Mouse (Mus musculus): ENCODE measurements around the gene Pigk.
"Not testable (repeated sequence)": the region's sequence is repeated elsewhere in the genome, so short reads cannot be mapped to it uniquely, and the experiment has no call there.

The Pigk gene

DNA sequence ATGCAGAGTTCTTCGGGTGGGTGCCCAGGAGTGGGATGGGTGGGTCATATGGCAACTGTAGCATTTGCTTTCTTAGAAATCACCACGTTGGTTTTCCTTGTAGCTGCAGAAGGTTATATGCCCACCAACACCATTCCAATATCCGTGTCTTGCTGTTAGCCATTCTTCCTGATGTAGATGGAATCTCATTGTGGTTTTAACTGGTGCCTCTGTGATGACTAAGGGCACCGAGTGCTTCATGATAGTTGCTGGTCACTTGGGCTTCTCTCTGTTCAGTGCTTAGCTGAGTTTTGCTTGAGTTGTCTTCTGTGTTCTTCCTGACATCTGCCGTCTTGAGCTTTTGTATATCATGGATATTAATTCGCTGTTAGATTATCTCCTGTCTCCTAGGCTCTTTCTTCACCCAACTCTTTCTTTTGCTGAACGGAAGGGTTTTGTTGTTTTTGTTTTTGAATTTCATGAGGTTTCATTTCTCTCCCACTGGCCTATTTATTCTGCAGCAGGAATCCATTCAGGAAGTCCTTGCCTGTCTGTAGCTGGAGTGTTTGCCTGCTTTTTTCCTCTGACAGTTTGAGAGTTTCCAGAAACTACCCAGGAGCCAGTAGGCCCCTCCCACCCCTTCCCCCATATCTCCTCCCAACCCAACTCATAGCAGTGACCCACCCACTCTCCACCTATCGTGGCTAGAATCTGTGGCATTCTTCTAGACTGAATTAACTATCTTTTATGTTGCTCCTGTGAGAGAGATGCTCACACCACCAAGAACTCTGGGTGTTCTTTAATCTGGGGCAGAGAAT, 50.8 kb downstream of the Pigk start:
- no peak for DNase-seq (ENCODE audit: low spot score in 2 of 2)

- DNase-seq (ENCODE audit: low spot score in 2 of 2) = no peak
Measured at GRCm38 (mm10) chr3:152767485-152767884, 53.6 kb downstream of the Pigk start.

DNA sequence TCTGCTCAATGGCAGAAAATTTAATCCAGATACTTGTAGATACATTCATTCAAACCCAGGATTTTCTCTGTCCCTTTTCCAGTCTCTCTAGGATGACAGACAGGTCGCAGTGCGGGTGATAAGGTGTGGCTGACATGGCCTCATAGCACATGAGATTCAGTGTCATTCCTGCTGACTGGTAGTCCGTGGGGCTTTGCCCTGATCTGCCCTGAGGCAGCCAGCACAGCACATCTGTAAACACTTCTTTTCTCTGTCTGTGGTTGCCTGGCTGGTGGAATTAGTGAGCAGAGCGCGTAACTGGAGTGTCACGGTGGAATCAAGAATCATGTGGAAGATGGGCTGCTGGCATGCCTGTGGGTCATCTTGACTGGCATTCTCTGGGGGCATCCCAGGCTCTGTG, 56.2 kb downstream of the Pigk start:
- DNase-seq (ENCODE audit: low spot score in 2 of 2) = no peak

- no peak for DNase-seq (ENCODE audit: low spot score in 2 of 2)
Measured at GRCm38 (mm10) chr3:152776363-152776762, 62.5 kb downstream of the Pigk start.

DNA sequence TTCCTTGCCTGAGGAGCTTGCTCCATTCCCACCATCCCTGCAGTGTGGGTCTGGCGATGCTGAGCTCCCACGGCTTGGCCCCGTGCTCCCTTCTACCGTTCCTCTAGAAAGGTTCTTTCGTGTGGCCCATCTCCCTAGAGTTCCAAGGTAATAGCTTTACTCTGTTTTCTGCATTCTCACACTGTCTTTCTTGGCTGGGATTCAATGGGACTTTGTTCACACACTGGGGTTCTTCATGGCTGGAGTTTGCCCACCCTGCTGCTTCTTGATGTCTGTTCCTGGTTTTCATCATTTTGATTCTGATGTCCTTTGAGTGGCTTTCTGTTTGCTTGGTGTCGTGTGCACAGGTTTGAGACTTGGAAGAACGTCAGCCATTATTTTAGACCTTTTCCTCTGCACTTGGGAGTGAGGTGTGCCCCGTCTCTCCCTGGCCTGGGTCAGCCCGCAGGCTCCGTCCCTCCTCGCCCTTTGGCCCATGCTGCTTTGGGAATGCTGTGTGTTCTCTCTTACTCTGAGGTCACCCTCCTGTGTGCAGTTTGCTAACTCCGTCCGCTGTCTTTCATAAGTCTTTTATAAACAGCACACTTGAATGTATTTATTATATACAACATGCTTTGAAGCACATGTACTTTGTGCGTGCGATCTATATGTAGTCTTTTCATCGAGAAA, 63.1 kb downstream of the Pigk start:
- DNase-seq (ENCODE audit: low spot score in 2 of 2) = no peak

DNA sequence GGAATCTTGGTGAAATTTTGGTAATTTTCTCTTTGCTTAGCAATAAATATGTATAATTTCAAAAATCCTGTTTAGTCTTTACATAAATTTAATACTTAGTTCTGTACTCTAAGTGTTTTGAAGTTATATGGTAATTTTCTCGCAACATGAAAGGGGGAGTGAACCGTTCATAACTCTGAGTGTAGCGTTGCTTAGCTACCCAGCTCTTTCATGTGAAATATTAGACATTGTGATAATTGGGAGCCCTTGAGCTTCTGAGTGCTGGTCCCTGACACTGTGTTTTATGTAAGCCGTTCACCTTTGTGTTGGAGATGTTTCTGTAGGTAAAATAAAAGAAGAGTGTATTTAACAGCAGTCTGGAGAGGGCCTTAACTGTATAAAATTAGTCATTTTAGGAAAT, 65.9 kb downstream of the Pigk start:
- no peak for DNase-seq (ENCODE audit: low spot score in 2 of 2)

DNA sequence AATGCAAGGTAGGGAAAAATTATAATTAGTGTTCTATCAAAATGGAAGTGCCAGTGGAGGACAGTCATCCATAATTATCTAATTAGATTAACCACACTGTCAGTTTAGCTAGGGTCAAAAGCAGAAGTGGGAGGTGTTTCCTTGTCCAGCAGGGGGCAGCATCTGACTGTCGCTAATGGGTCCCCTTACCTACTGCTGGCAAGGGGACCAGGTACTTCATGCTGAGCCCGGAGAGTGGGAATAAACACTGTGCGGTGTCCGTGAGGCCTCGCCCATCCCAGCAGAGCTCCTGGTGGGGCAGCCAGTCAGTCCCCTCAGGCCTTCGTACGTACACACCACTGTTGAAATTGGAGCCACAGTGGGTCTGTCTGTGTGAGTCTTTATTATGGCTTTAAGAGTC, 69.9 kb downstream of the Pigk start:
- peak; percentile 62 to 87 for DNase-seq (ENCODE audit: low spot score in 2 of 2)

GRCm38 (mm10) chr3:152784353-152784752, 70.5 kb downstream of the Pigk start:
- DNase-seq (ENCODE audit: low spot score in 2 of 2) = not testable (repeated sequence)

- DNase-seq (ENCODE audit: low spot score in 2 of 2) = not testable (repeated sequence)
Measured at GRCm38 (mm10) chr3:152788301-152788953, 74.5 kb downstream of the Pigk start.

- no peak for DNase-seq (ENCODE audit: low spot score in 2 of 2)
Measured at GRCm38 (mm10) chr3:152792601-152793000, 78.7 kb downstream of the Pigk start.

DNA sequence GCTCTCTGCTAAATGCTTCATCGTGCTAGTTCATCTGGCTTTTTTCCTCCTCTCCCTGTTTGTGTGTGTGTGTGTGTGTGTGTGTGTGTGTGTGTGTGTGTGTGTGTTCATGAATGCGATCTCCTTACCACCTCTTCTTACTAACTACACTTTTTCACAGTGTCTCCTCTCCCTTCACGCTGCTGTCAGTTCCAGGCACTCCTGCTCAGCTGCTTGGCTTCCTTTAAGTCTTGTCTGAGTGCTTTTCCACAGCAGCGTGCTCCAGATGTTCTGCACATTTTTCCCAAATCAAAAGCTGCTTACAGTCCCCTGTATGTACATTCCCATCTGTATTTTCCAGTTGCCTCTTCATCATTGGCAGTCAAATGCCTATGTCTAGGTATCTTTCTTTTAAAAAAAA, 79.1 kb downstream of the Pigk start:
- no peak for DNase-seq (ENCODE audit: low spot score in 2 of 2)

GRCm38 (mm10) chr3:152796216-152796615, 82.3 kb downstream of the Pigk start:
- no peak for DNase-seq (ENCODE audit: low spot score in 2 of 2)

- DNase-seq (ENCODE audit: low spot score in 2 of 2) = no peak
Measured at GRCm38 (mm10) chr3:152797354-152797753, 83.5 kb downstream of the Pigk start.

GRCm38 (mm10) chr3:152799738-152800431, 86.0 kb downstream of the Pigk start:
- no peak for DNase-seq (ENCODE audit: low spot score in 2 of 2)

GRCm38 (mm10) chr3:152813905-152814304, 100.0 kb downstream of the Pigk start:
- no peak for DNase-seq (ENCODE audit: low spot score in 2 of 2)

- DNase-seq (ENCODE audit: low spot score in 2 of 2) = no peak
Measured at GRCm38 (mm10) chr3:152815110-152815509, 101.2 kb downstream of the Pigk start.

DNA sequence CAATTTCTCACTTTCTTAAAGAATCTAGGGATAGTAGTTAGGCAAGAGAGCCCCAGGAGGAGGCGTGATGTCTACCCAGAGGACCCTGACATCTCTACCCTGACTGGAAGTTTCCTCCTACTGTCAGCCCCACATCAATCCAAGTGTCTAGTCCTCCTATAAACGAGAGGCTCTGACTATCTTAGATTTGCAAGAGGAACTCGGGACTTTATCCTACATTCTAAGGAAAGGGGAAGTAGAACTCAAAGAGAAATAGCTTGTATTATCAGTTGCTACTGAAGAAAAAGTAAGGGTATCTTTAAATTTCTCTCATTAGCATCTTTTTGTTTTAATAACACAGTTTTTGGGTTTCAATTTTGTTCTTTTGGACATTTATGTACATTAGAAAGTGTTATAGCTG, 106.5 kb downstream of the Pigk start:
- DNase-seq (ENCODE audit: low spot score in 2 of 2) = no peak

GRCm38 (mm10) chr3:152821202-152821601, 107.3 kb downstream of the Pigk start:
- DNase-seq (ENCODE audit: low spot score in 2 of 2) = peak in 1 of 2 experiments; percentile 50

GRCm38 (mm10) chr3:152831377-152831776, 117.5 kb downstream of the Pigk start:
- DNase-seq (ENCODE audit: low spot score in 2 of 2) = no peak

- no peak for DNase-seq (ENCODE audit: low spot score in 2 of 2)
Measured at GRCm38 (mm10) chr3:152831974-152832373, 118.1 kb downstream of the Pigk start.

DNA sequence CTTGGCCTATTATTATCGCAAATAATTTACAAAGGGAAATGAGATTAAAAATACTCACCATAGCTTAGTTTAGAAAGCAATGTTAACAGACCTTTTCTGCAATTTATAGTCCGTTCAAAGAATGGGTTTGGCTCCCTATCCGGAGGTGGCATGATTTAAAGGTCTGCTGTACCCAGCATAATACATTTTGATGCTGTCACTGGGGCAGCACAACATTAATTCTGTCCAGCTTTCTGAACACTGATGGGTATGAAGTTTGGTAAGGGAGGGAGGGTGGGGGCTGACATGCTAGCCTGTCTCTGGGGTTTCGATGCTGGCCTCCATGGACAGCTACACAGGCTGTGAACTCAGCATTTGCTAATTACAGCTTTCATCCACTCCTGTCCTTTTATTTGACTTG, 118.5 kb downstream of the Pigk start:
- no peak for DNase-seq (ENCODE audit: low spot score in 2 of 2)

- no peak for DNase-seq (ENCODE audit: low spot score in 2 of 2)
Measured at GRCm38 (mm10) chr3:152837407-152837806, 123.5 kb downstream of the Pigk start.

Data from right cerebral cortex, postnatal 10 days (tissue).